In the genomic region with DNA sequence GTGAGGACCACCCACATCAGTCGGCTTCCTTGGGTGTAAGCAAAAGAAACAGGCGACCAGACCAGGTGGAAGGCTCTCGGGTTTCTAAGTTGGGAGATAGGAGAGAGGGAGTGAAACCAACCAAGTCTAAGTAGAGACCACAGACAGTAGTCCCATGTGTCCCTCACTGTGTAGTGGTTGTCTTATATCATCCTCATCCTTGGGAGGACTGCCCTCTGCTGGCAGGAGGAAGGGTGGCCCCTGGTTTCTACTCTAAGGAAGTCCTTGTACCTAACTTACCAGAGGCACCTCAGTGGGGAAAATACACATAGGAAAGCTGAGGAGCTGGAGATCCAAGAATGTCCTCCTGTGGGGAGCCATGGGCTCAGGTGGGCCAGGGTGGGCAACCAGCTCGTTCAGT, we compare ENCODE assay signal across 9 mouse cellular contexts. TPM values are rescaled to one million over a fixed set of nuclear protein-coding genes. Genes with fewer than 3 reads are reported as not detected.
DNase-seq lines count a peak whose midpoint lies in the region; ATAC-seq and TF ChIP-seq lines count a peak whose summit lies in the region.
"Had no signal": no experiment of that assay in that cellular context is flagged by ENCODE, and none has a peak within 500 bp of the region (broad histone marks: within the 10 kb centered on the region; RNA-seq: fewer than 3 reads in every experiment).

No protein-coding gene starts in this region.

- TF ChIP-seq CTCF in testis, adult 2 months (IDR thresholded peaks at IDR 0.05; ENCODE audit: control insufficient read depth, insufficient read depth, insufficient replicate concordance, low read depth, low read length), result peak; percentile 48; the same call in 1 of the 2 replicates

- H3K27ac ChIP-seq in forebrain, embryonic 10.5 days, result no peak overlapping the region
- H3K27ac ChIP-seq in forebrain, embryonic 15.5 days (replicated peaks), result no peak overlapping the region
- no peak overlapping the region for H3K27ac ChIP-seq in hindbrain, embryonic 15.5 days (replicated peaks)
- no peak overlapping the region for H3K27ac ChIP-seq in midbrain, embryonic 11.5 days (ENCODE audit: low read depth, low read length)
- no peak overlapping the region for H3K27ac ChIP-seq in testis, adult 2 months (ENCODE audit: control insufficient read depth, insufficient read depth, low read depth, low read length)
- H3K27ac ChIP-seq: macrophage had no signal

- no peak overlapping the region for H3K4me3 ChIP-seq in forebrain, embryonic 10.5 days
- H3K4me3 ChIP-seq in forebrain, embryonic 15.5 days, result no peak overlapping the region
- H3K4me3 ChIP-seq in hindbrain, embryonic 15.5 days, result no peak overlapping the region
- H3K4me3 ChIP-seq in midbrain, embryonic 11.5 days (ENCODE audit: low read depth, low read length), result no peak overlapping the region
- no peak overlapping the region for H3K4me3 ChIP-seq in testis, adult 2 months (ENCODE audit: control insufficient read depth, low read depth, low read length)

- H3K4me1 ChIP-seq in forebrain, embryonic 10.5 days, result peaks cover 9% of the 10 kb centered on the region
- H3K4me1 ChIP-seq in forebrain, embryonic 15.5 days, result no peaks in the 10 kb centered on the region
- no peaks in the 10 kb centered on the region for H3K4me1 ChIP-seq in hindbrain, embryonic 15.5 days (replicated peaks)
- H3K4me1 ChIP-seq in midbrain, embryonic 11.5 days (ENCODE audit: control insufficient read depth, insufficient read depth, low read length), result peaks cover 5% of the 10 kb centered on the region; the same call in 1 of the 2 replicates
- H3K4me1 ChIP-seq in testis, adult 2 months (ENCODE audit: control insufficient read depth, insufficient read depth, low read length), result peaks cover 4% of the 10 kb centered on the region

- no peaks in the 10 kb centered on the region for H3K9me3 ChIP-seq in forebrain, embryonic 10.5 days
- H3K9me3 ChIP-seq in forebrain, embryonic 15.5 days, result no peaks in the 10 kb centered on the region
- H3K9me3 ChIP-seq in hindbrain, embryonic 15.5 days, result no peaks in the 10 kb centered on the region
- no peaks in the 10 kb centered on the region for H3K9me3 ChIP-seq in midbrain, embryonic 11.5 days (ENCODE audit: control insufficient read depth, low read length)

- H3K27me3 ChIP-seq in forebrain, embryonic 10.5 days (ENCODE audit: poor library complexity, severe bottlenecking), result no peaks in the 10 kb centered on the region
- H3K27me3 ChIP-seq in forebrain, embryonic 15.5 days, result no peaks in the 10 kb centered on the region
- H3K27me3 ChIP-seq in hindbrain, embryonic 15.5 days, result no peaks in the 10 kb centered on the region
- H3K27me3 ChIP-seq in midbrain, embryonic 11.5 days (ENCODE audit: control insufficient read depth, insufficient read depth, low read length), result no peaks in the 10 kb centered on the region
- no peaks in the 10 kb centered on the region for H3K27me3 ChIP-seq in testis, adult 2 months (ENCODE audit: control insufficient read depth, insufficient read depth, low read length)

- DNase-seq in forebrain, embryonic 10.5 days (ENCODE audit: extremely low spot score, low spot score), result peak; percentile 56
- peak; percentile 49 to 81 for DNase-seq in adrenal gland, adult (ENCODE audit: inconsistent age in 2 of 2, low spot score in 1 of 2)
- DNase-seq in embryo, embryonic 11 days, result peak; percentile 72
- peak; percentile 36 to 75 for DNase-seq in layer of hippocampus, postnatal 25 days (ENCODE audit: extremely low spot score in 1 of 2, low spot score in 1 of 2)
- peak; percentile 94 for DNase-seq in midbrain, embryonic 11.5 days (ENCODE audit: low spot score, missing footprints)

- TF ChIP-seq POLR2A in testis, adult 2 months (IDR thresholded peaks at IDR 0.05; ENCODE audit: control insufficient read depth, low read depth, low read length), result no peak

- no peak for ATAC-seq in forebrain, embryonic 15.5 days (replicated peaks)
- 0 out of 2 replicates have a peak, but pooled peaks have one; percentile 39 for ATAC-seq in hindbrain, embryonic 15.5 days (ENCODE audit: low FRiP score, low read depth)
- ATAC-seq in midbrain, embryonic 11.5 days (ENCODE audit: low FRiP score), result peak; percentile 57; the same call in 1 of the 2 replicates

- H3K4me2 ChIP-seq in forebrain, embryonic 15.5 days (replicated peaks), result no peak overlapping the region
- H3K4me2 ChIP-seq in hindbrain, embryonic 15.5 days, result no peak overlapping the region
- no peak overlapping the region for H3K4me2 ChIP-seq in midbrain, embryonic 11.5 days

- H3K9ac ChIP-seq in forebrain, embryonic 15.5 days (replicated peaks), result no peak overlapping the region
- H3K9ac ChIP-seq in hindbrain, embryonic 15.5 days, result no peak overlapping the region
- H3K9ac ChIP-seq in midbrain, embryonic 11.5 days (ENCODE audit: low read length), result no peak overlapping the region

- no peaks in the 10 kb centered on the region for H3K36me3 ChIP-seq in forebrain, embryonic 10.5 days (replicated peaks)
- H3K36me3 ChIP-seq in forebrain, embryonic 15.5 days, result no peaks in the 10 kb centered on the region
- H3K36me3 ChIP-seq in hindbrain, embryonic 15.5 days, result no peaks in the 10 kb centered on the region
- no peaks in the 10 kb centered on the region for H3K36me3 ChIP-seq in midbrain, embryonic 11.5 days (ENCODE audit: control insufficient read depth, insufficient read depth, low read length)
- no peaks in the 10 kb centered on the region for H3K36me3 ChIP-seq in testis, adult 2 months (ENCODE audit: control insufficient read depth, insufficient read depth, low read length)

- 43% methylated on average over 4 of the region's 4 CpGs for WGBS in forebrain, embryonic 10.5 days
- WGBS in forebrain, embryonic 15.5 days, result 38% methylated on average over 4 of the region's 4 CpGs
- 43% methylated on average over 4 of the region's 4 CpGs for WGBS in hindbrain, embryonic 15.5 days
- WGBS in midbrain, embryonic 11.5 days, result 51% methylated on average over 4 of the region's 4 CpGs

RNA-seq across cellular contexts. Expression of a gene that starts 23.8 kb away (rescaled TPM):
- polyA plus RNA-seq in forebrain, embryonic 10.5 days (2016; fragmentation: Nextera tagmentation; extraction: Ambion mirVana), result 0.29 and 0.39 TPM in 2 replicates
- 0.09 TPM in 1 of 2 replicates, not detected in the other for polyA plus RNA-seq in forebrain, embryonic 15.5 days (2015; fragmentation: Nextera tagmentation; extraction: Ambion mirVana)
- polyA plus RNA-seq in hindbrain, embryonic 15.5 days (2015; fragmentation: Nextera tagmentation; extraction: Ambion mirVana), result 0.28 and 0.49 TPM in 2 replicates
- total RNA-seq in layer of hippocampus, postnatal 25 days (2021), result not detected
- 0.15 and 0.16 TPM in 2 replicates for polyA plus RNA-seq in midbrain, embryonic 11.5 days (2014; fragmentation: Nextera tagmentation; extraction: Ambion mirVana)
- polyA plus RNA-seq in testis, adult 2 months (2012; rRNA removed), result 0.60 and 0.78 TPM in 2 replicates
- polyA plus RNA-seq: macrophage had no signal

RNA-seq across cellular contexts. Expression of a gene that starts 44.5 kb away (rescaled TPM):
- polyA plus RNA-seq in forebrain, embryonic 10.5 days (2016; fragmentation: Nextera tagmentation; extraction: Ambion mirVana), result 0.06 and 0.17 TPM in 2 replicates
- 0.20 TPM in 1 of 2 replicates, not detected in the other for polyA plus RNA-seq in forebrain, embryonic 15.5 days (2015; fragmentation: Nextera tagmentation; extraction: Ambion mirVana)
- polyA plus RNA-seq in hindbrain, embryonic 15.5 days (2015; fragmentation: Nextera tagmentation; extraction: Ambion mirVana), result 0.26 and 0.34 TPM in 2 replicates
- under 1 TPM; 0.30 to 0.96 TPM for total RNA-seq in layer of hippocampus, postnatal 25 days (2021)
- 0.12 and 0.37 TPM in 2 replicates for polyA plus RNA-seq in midbrain, embryonic 11.5 days (2014; fragmentation: Nextera tagmentation; extraction: Ambion mirVana)
- polyA plus RNA-seq in testis, adult 2 months (2012; rRNA removed), result 2.2 and 2.5 TPM in 2 replicates
- polyA plus RNA-seq: macrophage had no signal
